Mouse (Mus musculus) heart, embryonic 11.5 days (tissue): ENCODE data around the gene Gfod2. TPM values are rescaled to one million over a fixed set of nuclear protein-coding genes. Genes with fewer than 3 reads are reported as not detected.

Source experiments
- ATAC-seq: fragments of 200-750 bp; cut with Nextera tagmentation; replicated peaks from 2 replicates; pipeline ENCODE4 v1.8.0; 2017; ENCODE audit warnings: moderate library complexity; ENCODE audit not compliant: insufficient number of reproducible peaks, low FRiP score, low TSS enrichment
- H3K27ac ChIP-seq: fragments of 300-500 bp; sonication (generic); 2 replicates; pipeline ENCODE4 v1.5.1; 2014; ENCODE audit warnings: mild to moderate bottlenecking, low read depth, low read length
- H3K27me3 ChIP-seq: fragments of 300-500 bp; sonication (generic); 2 replicates; pipeline ENCODE4 v1.6.1; 2014; ENCODE audit warnings: mild to moderate bottlenecking, low read length, mixed read lengths; ENCODE audit not compliant: control insufficient read depth, insufficient read depth
- H3K36me3 ChIP-seq: fragments of 300-500 bp; sonication (generic); 2 replicates; pipeline ENCODE4 v1.6.1; 2014; ENCODE audit warnings: mild to moderate bottlenecking, low read length, moderate library complexity, mixed read lengths; ENCODE audit not compliant: control insufficient read depth, insufficient read depth
- H3K4me1 ChIP-seq: fragments of 300-500 bp; sonication (generic); 2 replicates; pipeline ENCODE4 v1.6.1; 2014; ENCODE audit warnings: low read length; ENCODE audit not compliant: control insufficient read depth, insufficient read depth
- H3K4me2 ChIP-seq: fragments of 300-500 bp; sonication (generic); 2 replicates; pipeline ENCODE4 v1.6.1; 2014; ENCODE audit warnings: mild to moderate bottlenecking, moderate library complexity
- H3K4me3 ChIP-seq: fragments of 300-500 bp; sonication (generic); 2 replicates; pipeline ENCODE4 v1.5.1; 2014; ENCODE audit warnings: low read depth, low read length
- H3K9ac ChIP-seq: fragments of 300-500 bp; sonication (generic); 2 replicates; pipeline ENCODE4 v1.6.1; 2014; ENCODE audit warnings: mild to moderate bottlenecking, low read depth, low read length, moderate library complexity
- H3K9me3 ChIP-seq: fragments of 300-500 bp; sonication (generic); replicated peaks from 2 replicates; pipeline ENCODE4 v1.6.1; 2016; ENCODE audit warnings: low read length; ENCODE audit not compliant: control insufficient read depth
- WGBS: fragments of 180-500 bp; shearing (Covaris S2); extraction: QIAGEN DNeasy Blood & Tissue Kit; methylation state at CpG from one replicate; pipeline ENCODE4 v1.1.7; 2014; ENCODE audit not compliant: insufficient replicate concordance; 5-methylcytosine and 5-hydroxymethylcytosine counted together
- polyA plus RNA-seq: library from polyadenylated mRNA; unstranded; fragments of >200 nt; fragmentation: Nextera tagmentation; extraction: Ambion mirVana; gene quantifications from 2 replicates; pipeline ENCODE4 v1.2.1, GENCODE M21; 2014

Gfod2 gene
- polyA plus RNA-seq, 1 experiment from 2014 or later = 8.0 TPM

GRCm38 (mm10) chr8:105795785-105796184, 37.3 kb upstream of the Gfod2 start:
- Histone ChIP-seq H3K4me2 (no peak overlapping the region), H3K9ac (no peak overlapping the region), H3K4me1 (peaks cover 14% of the 10 kb centered on the region), H3K27me3 (no peaks in the 10 kb centered on the region), H3K27ac (no peak overlapping the region), H3K9me3 (no peaks in the 10 kb centered on the region), H3K4me3 (no peak overlapping the region), H3K36me3 (0 out of 2 replicates have a peak, but pooled peaks cover 2% of the 10 kb centered on the region)
- no peak for ATAC-seq
- 89% methylated on average over 1 of the region's 1 CpGs for WGBS

- H3K4me2 ChIP-seq = no peak overlapping the region
- ATAC-seq = no peak
- 0 out of 2 replicates have a peak, but pooled peaks cover 2% of the 10 kb centered on the region for H3K36me3 ChIP-seq
- H3K9me3 ChIP-seq = no peaks in the 10 kb centered on the region
- H3K9ac ChIP-seq = no peak overlapping the region
- WGBS = 86% methylated on average over 3 of the region's 3 CpGs
- no peak overlapping the region for H3K27ac ChIP-seq
- no peak overlapping the region for H3K4me3 ChIP-seq
- H3K27me3 ChIP-seq = no peaks in the 10 kb centered on the region
- H3K4me1 ChIP-seq = peaks cover 11% of the 10 kb centered on the region
These were observed 35.6 kb upstream of the Gfod2 start for GRCm38 (mm10) chr8:105794009-105794598.

GRCm38 (mm10) chr8:105793331-105793730, 34.9 kb upstream of the Gfod2 start:
- H3K9ac ChIP-seq = no peak overlapping the region
- H3K4me2 ChIP-seq = no peak overlapping the region
- H3K4me3 ChIP-seq = no peak overlapping the region
- 97% methylated on average over 1 of the region's 1 CpGs for WGBS
- no peak for ATAC-seq
- no peak overlapping the region for H3K27ac ChIP-seq
- no peaks in the 10 kb centered on the region for H3K27me3 ChIP-seq
- H3K36me3 ChIP-seq = 0 out of 2 replicates have a peak, but pooled peaks cover 2% of the 10 kb centered on the region
- H3K4me1 ChIP-seq = peaks cover 3% of the 10 kb centered on the region; the same call in 1 of the 2 replicates
- H3K9me3 ChIP-seq = no peaks in the 10 kb centered on the region

- Histone ChIP-seq H3K4me2 (no peak overlapping the region), H3K9ac (no peak overlapping the region), H3K27me3 (no peaks in the 10 kb centered on the region), H3K4me3 (no peak overlapping the region), H3K36me3 (peaks cover 11% of the 10 kb centered on the region), H3K9me3 (no peaks in the 10 kb centered on the region), H3K4me1 (peaks cover 5% of the 10 kb centered on the region), H3K27ac (no peak overlapping the region)
- no peak for ATAC-seq
These were observed 31.2 kb upstream of the Gfod2 start for GRCm38 (mm10) chr8:105789626-105790025.

- Histone ChIP-seq H3K9me3 (no peaks in the 10 kb centered on the region), H3K4me2 (no peak overlapping the region), H3K27me3 (no peaks in the 10 kb centered on the region), H3K4me1 (peaks cover 5% of the 10 kb centered on the region), H3K27ac (no peak overlapping the region), H3K9ac (no peak overlapping the region), H3K36me3 (peaks cover 11% of the 10 kb centered on the region), H3K4me3 (no peak overlapping the region)
- no peak for ATAC-seq
- WGBS = 54% methylated on average over 4 of the region's 4 CpGs
These were observed 30.5 kb upstream of the Gfod2 start for GRCm38 (mm10) chr8:105788927-105789326.

GRCm38 (mm10) chr8:105788241-105788640, 29.8 kb upstream of the Gfod2 start:
- no peak overlapping the region for H3K9ac ChIP-seq
- 85% methylated on average over 2 of the region's 2 CpGs for WGBS
- no peaks in the 10 kb centered on the region for H3K27me3 ChIP-seq
- peaks cover 5% of the 10 kb centered on the region for H3K4me1 ChIP-seq
- H3K4me3 ChIP-seq = no peak overlapping the region
- no peak for ATAC-seq
- H3K27ac ChIP-seq = no peak overlapping the region
- peaks cover 11% of the 10 kb centered on the region for H3K36me3 ChIP-seq
- H3K9me3 ChIP-seq = no peaks in the 10 kb centered on the region
- H3K4me2 ChIP-seq = no peak overlapping the region

- WGBS = 88% methylated on average over 5 of the region's 5 CpGs
- Histone ChIP-seq H3K4me1 (no peaks in the 10 kb centered on the region), H3K27ac (no peak overlapping the region), H3K9me3 (no peaks in the 10 kb centered on the region), H3K9ac (no peak overlapping the region), H3K4me3 (no peak overlapping the region), H3K27me3 (no peaks in the 10 kb centered on the region), H3K4me2 (no peak overlapping the region), H3K36me3 (peaks cover 23% of the 10 kb centered on the region)
- ATAC-seq = no peak
These were observed 21.8 kb upstream of the Gfod2 start for GRCm38 (mm10) chr8:105780298-105780697.

- H3K4me1 ChIP-seq = no peaks in the 10 kb centered on the region
- H3K36me3 ChIP-seq = peaks cover 38% of the 10 kb centered on the region
- H3K4me3 ChIP-seq = no peak overlapping the region
- H3K4me2 ChIP-seq = no peak overlapping the region
- 64% methylated on average over 2 of the region's 2 CpGs for WGBS
- no peaks in the 10 kb centered on the region for H3K27me3 ChIP-seq
- H3K9me3 ChIP-seq = no peaks in the 10 kb centered on the region
- no peak overlapping the region for H3K27ac ChIP-seq
- no peak for ATAC-seq
- H3K9ac ChIP-seq = no peak overlapping the region
These were observed 19.4 kb upstream of the Gfod2 start for GRCm38 (mm10) chr8:105777833-105778232.

- H3K4me3 ChIP-seq = no peak overlapping the region
- 94% methylated on average over 5 of the region's 5 CpGs for WGBS
- ATAC-seq = no peak
- H3K9ac ChIP-seq = no peak overlapping the region
- no peaks in the 10 kb centered on the region for H3K9me3 ChIP-seq
- no peak overlapping the region for H3K4me2 ChIP-seq
- peaks cover 47% of the 10 kb centered on the region for H3K36me3 ChIP-seq
- H3K27ac ChIP-seq = no peak overlapping the region
- H3K4me1 ChIP-seq = no peaks in the 10 kb centered on the region
- no peaks in the 10 kb centered on the region for H3K27me3 ChIP-seq
These were observed 16.0 kb upstream of the Gfod2 start for GRCm38 (mm10) chr8:105774498-105774897.
